Mouse (Mus musculus) heart, adult 2 months (tissue): ENCODE data around the gene Lrmp. TPM values are rescaled to one million over a fixed set of nuclear protein-coding genes. Genes with fewer than 3 reads are reported as not detected.

Experiments
- DNase-seq, 2 experiments: peaks; one replicate each; pipeline ENCODE4 v3.0.0; 2021
- H3K27ac ChIP-seq: fragments of 200-600 bp; 2 replicates; pipeline ENCODE4 v1.8.1; 2022
- H3K27me3 ChIP-seq: fragments of 200-500 bp; 2 replicates; pipeline ENCODE4 v1.6.1; 2012; ENCODE audit warnings: mild to moderate bottlenecking, low read length, inconsistent platforms, mixed read lengths; ENCODE audit not compliant: control insufficient read depth, insufficient read depth
- H3K36me3 ChIP-seq: fragments of 200-500 bp; 2 replicates; pipeline ENCODE4 v1.6.1; 2012; ENCODE audit warnings: low read length, inconsistent platforms; ENCODE audit not compliant: control insufficient read depth, insufficient read depth
- H3K4me1 ChIP-seq: fragments of 200-500 bp; 2 replicates; pipeline ENCODE4 v1.6.1; 2011; ENCODE audit warnings: low read length; ENCODE audit not compliant: control insufficient read depth, insufficient read depth
- H3K4me3 ChIP-seq: fragments of 200-600 bp; 2 replicates; pipeline ENCODE4 v1.8.1; 2022
- H3K79me2 ChIP-seq: fragments of 200-500 bp; replicated peaks from 2 replicates; pipeline ENCODE4 v1.6.1; 2012; ENCODE audit warnings: mild to moderate bottlenecking, inconsistent platforms, low read length, moderate library complexity, mixed read lengths; ENCODE audit not compliant: control insufficient read depth, insufficient read depth
- H3K9ac ChIP-seq: fragments of 200-500 bp; 2 replicates; pipeline ENCODE4 v1.6.1; 2012; ENCODE audit warnings: low read depth, mild to moderate bottlenecking, control low read depth, inconsistent platforms, low read length, mixed read lengths
- CTCF ChIP-seq: fragments of 200-600 bp; IDR thresholded peaks from 2 replicates; pipeline ENCODE4 v1.8.1; 2022; ENCODE audit warnings: antibody characterized with exemption, mild to moderate bottlenecking, moderate library complexity
- EP300 ChIP-seq: fragments of 200-500 bp; IDR thresholded peaks from 2 replicates; pipeline ENCODE4 v1.6.1; 2011; ENCODE audit warnings: low read depth, low read length, control low read depth; ENCODE audit not compliant: insufficient read depth
- POLR2A ChIP-seq: fragments of 200-500 bp; IDR thresholded peaks from 2 replicates; pipeline ENCODE4 v1.6.1; 2011; ENCODE audit warnings: mild to moderate bottlenecking, low read depth, low read length, control low read depth; ENCODE audit not compliant: insufficient read depth
- WGBS: fragments of 180-500 bp; shearing (Covaris S2); methylation state at CpG from one replicate; pipeline ENCODE4 v1.1.7; 2018; 5-methylcytosine and 5-hydroxymethylcytosine counted together
- intact Hi-C: fragments of 180-260 bp; cut with DNase I; formaldehyde crosslinking; loops from one replicate; pipeline ENCODE4 v1.15.1; 2025
- polyA plus RNA-seq: library from polyadenylated mRNA; depleted of rRNA; stranded (reverse); fragments of >200 nt; gene quantifications from 2 replicates; pipeline ENCODE4 v1.2.3, GENCODE M21; 2012
- total RNA-seq, 2 experiments: library from RNA; stranded (reverse); gene quantifications; 2 replicates each; pipeline ENCODE4 v1.2.3; 2021

Lrmp gene
- total and polyA plus RNA-seq, 3 experiments, result 1.1 to 4.6 (median 1.9) TPM

DNA sequence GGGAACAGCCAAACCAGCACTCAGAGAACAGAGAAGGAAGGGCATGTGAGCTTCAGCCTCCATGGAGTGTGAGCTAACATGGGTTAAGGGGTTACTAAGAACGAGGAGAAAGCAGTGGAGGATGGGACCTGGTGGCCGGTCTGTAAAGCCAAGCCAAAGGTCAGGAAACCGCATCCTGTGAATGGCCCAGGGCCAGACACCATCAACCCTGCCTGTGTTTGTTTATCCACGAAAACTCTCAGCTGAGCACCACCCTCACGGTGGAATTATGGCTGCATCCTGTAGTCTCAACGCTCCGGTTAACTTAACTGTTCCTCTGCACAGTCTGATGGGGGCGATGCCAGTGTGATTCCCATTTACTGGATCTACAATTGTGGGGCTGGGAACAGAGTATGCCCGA, 20.4 kb downstream of the Lrmp start:
- H3K4me3 ChIP-seq, result no peak overlapping the region
- WGBS, result 47% methylated on average over 9 of the region's 9 CpGs
- peaks cover 4% of the 10 kb centered on the region for H3K4me1 ChIP-seq
- no peaks in the 10 kb centered on the region for H3K79me2 ChIP-seq
- no peak overlapping the region for H3K27ac ChIP-seq
- H3K9ac ChIP-seq, result no peak overlapping the region
- TF ChIP-seq CTCF, result no peak
- H3K36me3 ChIP-seq, result no peaks in the 10 kb centered on the region
- H3K27me3 ChIP-seq, result no peaks in the 10 kb centered on the region
- peak in 1 of 2 experiments; percentile 14 for DNase-seq
- intact Hi-C loops, result no loop called here

DNA sequence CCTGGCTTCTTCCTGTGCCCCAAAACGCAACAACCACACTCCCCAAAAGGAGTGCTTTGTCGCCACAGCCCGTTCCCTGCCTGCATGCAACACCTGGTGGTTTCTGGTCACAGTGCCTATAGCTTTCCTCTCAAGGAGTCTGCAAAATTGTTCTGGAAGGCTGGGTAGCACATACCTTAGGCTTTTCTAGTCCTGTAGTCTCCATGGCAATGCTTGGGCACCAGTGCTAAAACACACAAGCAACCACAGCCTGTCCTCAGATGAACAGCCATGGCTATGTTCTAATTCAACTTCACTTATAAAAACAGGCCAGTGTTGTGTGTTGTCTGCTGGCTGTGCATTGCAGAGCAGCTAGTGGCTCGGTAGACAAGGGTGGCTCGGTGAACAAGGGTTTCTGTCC, 21.4 kb downstream of the Lrmp start:
- no peak for TF ChIP-seq EP300
- no peak for TF ChIP-seq CTCF
- no peak for TF ChIP-seq POLR2A
- no peak overlapping the region for H3K9ac ChIP-seq
- H3K4me1 ChIP-seq, result peaks cover 4% of the 10 kb centered on the region
- H3K27me3 ChIP-seq, result no peaks in the 10 kb centered on the region
- DNase-seq, result peak in 1 of 2 experiments; percentile 5
- intact Hi-C loops, result no loop called here
- no peaks in the 10 kb centered on the region for H3K79me2 ChIP-seq
- no peak overlapping the region for H3K27ac ChIP-seq
- WGBS, result 89% methylated on average over 5 of the region's 5 CpGs
- H3K4me3 ChIP-seq, result no peak overlapping the region
- no peaks in the 10 kb centered on the region for H3K36me3 ChIP-seq

DNA sequence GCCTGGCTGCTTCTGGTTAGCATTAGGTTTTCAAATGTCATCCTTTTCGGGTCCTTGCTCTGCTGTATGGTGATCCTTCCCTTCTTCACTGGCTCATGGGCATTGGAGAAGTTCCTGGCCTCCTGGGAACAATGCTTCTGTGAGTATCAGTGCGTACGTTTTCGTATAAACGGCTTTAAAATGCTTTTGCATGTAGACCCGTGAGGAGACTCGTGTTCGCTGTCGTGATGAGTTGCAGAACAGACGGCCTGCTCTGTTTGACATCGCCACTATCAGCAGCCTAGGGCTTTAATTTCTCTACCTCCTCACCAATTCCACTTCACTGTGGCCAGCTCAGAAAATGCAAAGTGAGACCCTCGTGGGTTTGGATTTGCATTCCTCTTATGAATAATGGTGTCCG, 23.8 kb downstream of the Lrmp start:
- intact Hi-C loops, result no loop called here
- TF ChIP-seq POLR2A (no peak), EP300 (no peak), CTCF (no peak)
- Histone ChIP-seq H3K79me2 (no peaks in the 10 kb centered on the region), H3K27ac (no peak overlapping the region), H3K4me1 (peaks cover 4% of the 10 kb centered on the region), H3K27me3 (no peaks in the 10 kb centered on the region), H3K9ac (no peak overlapping the region), H3K4me3 (no peak overlapping the region), H3K36me3 (no peaks in the 10 kb centered on the region)
- WGBS, result 86% methylated on average over 13 of the region's 13 CpGs
- DNase-seq, result peak in 1 of 2 experiments; percentile 10

DNA sequence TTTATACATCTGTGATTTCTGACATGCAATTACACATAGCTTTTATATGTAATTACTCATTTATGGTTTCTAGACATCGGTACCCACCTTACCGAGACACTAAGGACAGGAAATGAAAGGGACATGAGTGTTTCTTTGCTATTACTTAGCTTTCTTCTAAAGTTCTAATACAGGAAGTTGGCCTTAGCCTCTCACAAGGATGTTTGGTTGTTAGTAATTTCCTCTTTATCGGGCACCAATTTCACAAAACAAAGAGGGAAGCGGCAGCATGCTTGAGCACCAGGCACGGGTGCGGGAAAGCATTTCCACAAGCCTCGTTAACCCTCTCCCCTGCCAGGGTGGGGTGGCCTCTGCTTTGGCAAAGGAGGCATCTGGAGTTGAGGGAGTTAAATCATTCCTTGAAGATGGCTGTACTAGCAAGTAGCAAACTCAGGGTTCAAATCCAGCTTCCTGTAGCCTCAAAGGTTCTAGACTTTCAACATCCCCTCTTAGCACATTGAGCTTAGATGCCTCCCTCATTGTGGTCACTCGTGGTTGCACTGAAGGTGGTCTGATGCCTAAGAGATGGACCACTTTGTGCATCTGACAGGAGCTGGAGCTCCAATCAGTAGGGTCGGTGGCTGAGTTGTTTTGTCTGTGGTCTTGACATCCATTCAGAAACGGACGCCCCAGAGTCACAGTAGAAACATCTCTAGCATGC, 24.5 kb downstream of the Lrmp start:
- Histone ChIP-seq H3K36me3 (no peaks in the 10 kb centered on the region), H3K27me3 (no peaks in the 10 kb centered on the region), H3K27ac (no peak overlapping the region), H3K4me3 (no peak overlapping the region), H3K79me2 (no peaks in the 10 kb centered on the region), H3K4me1 (peaks cover 4% of the 10 kb centered on the region), H3K9ac (no peak overlapping the region)
- intact Hi-C loops, result no loop called here
- WGBS, result 59% methylated on average over 11 of the region's 11 CpGs
- DNase-seq, result peak in 1 of 2 experiments; percentile 11
- TF ChIP-seq CTCF (no peak), EP300 (no peak), POLR2A (no peak)

DNA sequence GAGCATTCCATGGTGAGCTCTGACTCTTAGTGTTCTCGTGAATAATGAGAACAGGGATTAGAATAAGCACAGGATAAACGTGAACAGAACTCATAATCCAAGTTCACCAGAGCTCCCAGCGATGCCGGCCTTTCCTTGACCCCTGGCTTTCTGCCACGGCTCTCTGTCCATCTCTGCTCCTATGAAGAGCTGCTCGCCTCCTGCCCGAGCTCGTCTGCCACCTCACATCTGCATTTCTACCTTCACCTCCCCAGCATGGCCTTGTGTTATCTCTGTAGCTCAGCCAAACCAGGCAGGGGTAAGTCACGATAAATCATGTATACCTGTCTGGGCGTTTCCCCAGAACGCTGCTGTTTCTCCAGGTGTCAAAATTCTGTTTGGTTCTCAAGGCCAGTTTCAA, 25.3 kb downstream of the Lrmp start:
- no peak overlapping the region for H3K9ac ChIP-seq
- no peak for DNase-seq
- WGBS, result 69% methylated on average over 11 of the region's 11 CpGs
- no peaks in the 10 kb centered on the region for H3K27me3 ChIP-seq
- intact Hi-C loops, result no loop called here
- H3K4me3 ChIP-seq, result no peak overlapping the region
- TF ChIP-seq EP300 (no peak), CTCF (no peak), POLR2A (no peak)
- H3K36me3 ChIP-seq, result no peaks in the 10 kb centered on the region
- no peaks in the 10 kb centered on the region for H3K79me2 ChIP-seq
- peaks cover 4% of the 10 kb centered on the region for H3K4me1 ChIP-seq
- no peak overlapping the region for H3K27ac ChIP-seq

DNA sequence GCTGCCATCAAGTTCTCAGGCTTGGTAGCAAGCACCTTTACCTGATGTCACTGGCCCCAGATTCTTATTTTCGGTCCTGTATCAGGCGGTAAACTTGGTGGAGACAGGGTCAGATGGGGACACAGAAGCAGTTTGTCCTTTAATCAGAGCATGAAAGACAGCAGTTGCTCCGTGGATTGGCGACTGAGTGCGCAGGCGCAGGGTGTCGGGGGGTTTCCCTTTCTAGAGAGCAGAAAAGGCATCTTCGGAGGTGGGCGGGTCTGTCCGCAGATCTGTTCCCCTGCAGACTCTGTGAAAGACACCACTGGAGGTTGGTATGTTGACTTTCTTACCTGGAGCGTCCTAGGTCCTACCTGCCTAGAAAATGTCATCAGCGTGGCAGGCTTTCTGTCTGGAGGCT, 26.4 kb downstream of the Lrmp start:
- Histone ChIP-seq H3K79me2 (no peaks in the 10 kb centered on the region), H3K27me3 (no peaks in the 10 kb centered on the region), H3K4me1 (peaks cover 4% of the 10 kb centered on the region), H3K9ac (no peak overlapping the region), H3K36me3 (no peaks in the 10 kb centered on the region), H3K4me3 (no peak overlapping the region), H3K27ac (no peak overlapping the region)
- WGBS, result 89% methylated on average over 12 of the region's 12 CpGs
- DNase-seq, result no peak
- intact Hi-C loops, result no loop called here
- TF ChIP-seq CTCF (no peak), EP300 (no peak), POLR2A (no peak)

DNA sequence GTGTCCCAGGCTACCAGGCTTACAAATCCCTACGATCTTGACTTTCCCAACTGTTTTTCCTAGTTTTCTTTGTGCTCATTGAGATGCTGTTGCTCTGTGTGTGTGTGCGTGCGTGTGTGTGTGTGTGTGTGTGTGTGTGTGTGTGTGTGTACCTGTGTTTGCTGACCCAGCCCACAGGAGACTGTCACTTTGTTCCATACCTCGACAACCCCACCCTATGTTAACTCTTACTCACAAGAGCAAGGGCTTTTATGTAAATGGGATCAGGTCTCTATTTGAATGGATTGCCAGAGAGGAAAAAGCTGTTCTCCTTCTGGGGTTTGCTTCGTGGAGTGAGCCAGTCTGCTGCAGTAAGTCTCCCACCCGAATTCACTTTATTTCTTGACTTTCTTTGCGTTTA, 29.7 kb downstream of the Lrmp start:
- DNase-seq, result no peak

More for the DNA sequence above, 29.7 kb downstream of the Lrmp start:
- Histone ChIP-seq H3K27me3 (no peaks in the 10 kb centered on the region), H3K36me3 (no peaks in the 10 kb centered on the region), H3K9ac (no peak overlapping the region), H3K79me2 (no peaks in the 10 kb centered on the region), H3K4me1 (peaks cover 2% of the 10 kb centered on the region; the same call in 1 of the 2 replicates), H3K27ac (no peak overlapping the region), H3K4me3 (no peak overlapping the region)
- intact Hi-C loops, result no loop called here
- TF ChIP-seq EP300, result no peak
- no peak for TF ChIP-seq POLR2A
- no peak for TF ChIP-seq CTCF
- 85% methylated on average over 7 of the region's 7 CpGs for WGBS
